Mouse (Mus musculus): ENCODE measurements around the gene Nup62.
"Not testable (repeated sequence)": the region's sequence is repeated elsewhere in the genome, so short reads cannot be mapped to it uniquely, and the experiment has no call there.

The Nup62 gene

GRCm38 (mm10) chr7:44861429-44861816 is 45.5 kb downstream of the Nup62 start:
- in situ Hi-C loops (cut with MboI, MseI), result no loop called here

GRCm38 (mm10) chr7:44862434-44862833 is 46.5 kb downstream of the Nup62 start:
- in situ Hi-C loops (cut with MboI, MseI), result no loop called here

- in situ Hi-C loops (cut with MboI, MseI), result no loop called here
Observed at GRCm38 (mm10) chr7:44863210-44863609, 47.3 kb downstream of the Nup62 start.

GRCm38 (mm10) chr7:44863982-44864494 is 48.1 kb downstream of the Nup62 start:
- in situ Hi-C loops (cut with MboI, MseI), result no loop called here

- in situ Hi-C loops (cut with MboI, MseI), result no loop called here
Observed at GRCm38 (mm10) chr7:44864595-44865542, 49.0 kb downstream of the Nup62 start.

GRCm38 (mm10) chr7:44866276-44867009 is 50.6 kb downstream of the Nup62 start:
- in situ Hi-C loops (cut with MboI, MseI), result no loop called here

- in situ Hi-C loops (cut with MboI, MseI), result no loop called here
Observed at GRCm38 (mm10) chr7:44867010-44867702, 51.3 kb downstream of the Nup62 start.

- in situ Hi-C loops (cut with MboI, MseI), result no loop called here
Observed at GRCm38 (mm10) chr7:44867802-44868201, 51.9 kb downstream of the Nup62 start.

- in situ Hi-C loops (cut with MboI, MseI), result no loop called here
Observed at GRCm38 (mm10) chr7:44868465-44868864, 52.6 kb downstream of the Nup62 start.

GRCm38 (mm10) chr7:44868919-44869696 is 53.2 kb downstream of the Nup62 start:
- in situ Hi-C loops (cut with MboI, MseI), result no loop called here

GRCm38 (mm10) chr7:44869697-44870528 is 54.0 kb downstream of the Nup62 start, which contains the start of gene Ptov1:
Ptov1 (minus strand) TSS chr7:44869788.
- in situ Hi-C loops (cut with MboI, MseI), result no loop called here

GRCm38 (mm10) chr7:44870614-44871013 is 54.7 kb downstream of the Nup62 start:
- in situ Hi-C loops (cut with MboI, MseI), result no loop called here

GRCm38 (mm10) chr7:44871181-44871580 is 55.3 kb downstream of the Nup62 start:
- in situ Hi-C loops (cut with MboI, MseI), result no loop called here

GRCm38 (mm10) chr7:44871774-44872173 is 55.9 kb downstream of the Nup62 start:
- in situ Hi-C loops (cut with MboI, MseI), result not testable (repeated sequence)

- in situ Hi-C loops (cut with MboI, MseI), result no loop called here
Observed at GRCm38 (mm10) chr7:44877833-44878232, 61.9 kb downstream of the Nup62 start.
